Mouse (Mus musculus): ENCODE measurements around the gene Ephb1.

GRCm38 (mm10) chr9:102119422-102119821 is 235.1 kb downstream of the Ephb1 start:
- TF ChIP-seq CTCF (conservative IDR thresholded peaks at IDR 0.05; ENCODE audit: low read length) (peak; percentile 23), NANOG (IDR thresholded peaks at IDR 0.05; ENCODE audit: borderline replicate concordance, low read length) (no peak), POU5F1 (IDR thresholded peaks at IDR 0.05; ENCODE audit: borderline replicate concordance, low read length) (no peak)

Measured in E14TG2a.4 (cell line).